Mouse (Mus musculus): ENCODE results near the gene Cpeb3. TPM values are rescaled to one million over a fixed set of nuclear protein-coding genes. Genes with fewer than 3 reads are reported as not detected.
"Not testable (repeated sequence)": the region's sequence is repeated elsewhere in the genome, so short reads cannot be mapped to it uniquely, and the experiment has no call there.

Cpeb3 gene
- polyA plus RNA-seq, 1 experiment from 2014 or later = 0.98 TPM

DNA sequence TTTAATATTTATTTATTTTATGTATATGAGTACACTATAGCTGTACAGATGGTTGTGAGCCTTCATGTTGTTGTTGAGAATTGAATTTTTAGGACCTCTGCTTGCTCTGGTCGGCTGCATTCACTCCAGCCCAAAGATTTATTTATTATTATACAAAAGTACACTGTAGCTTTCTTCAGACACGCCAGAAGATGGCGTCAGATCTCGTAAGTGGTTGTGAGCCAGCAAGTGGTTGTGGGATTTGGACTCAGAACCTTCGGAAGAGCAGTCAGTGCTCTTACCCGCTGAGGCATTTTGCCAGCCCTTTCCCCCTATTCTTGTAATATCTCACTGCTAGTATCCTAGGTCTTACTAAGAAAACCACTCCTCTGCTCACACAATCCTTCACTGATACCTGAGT is 126.9 kb downstream of the Cpeb3 start:
- 61% methylated on average over 6 of the region's 6 CpGs for WGBS
- H3K9me3 ChIP-seq (ENCODE audit: control insufficient read depth, low read length) = no peaks in the 10 kb centered on the region
- H3K9ac ChIP-seq (ENCODE audit: low read length) = no peak overlapping the region
- no peak overlapping the region for H3K27ac ChIP-seq (ENCODE audit: low read length)
- no peak overlapping the region for H3K4me3 ChIP-seq (ENCODE audit: low read length)
- H3K4me1 ChIP-seq (replicated peaks; ENCODE audit: control insufficient read depth, insufficient read depth, low read length) = no peaks in the 10 kb centered on the region
- ATAC-seq (ENCODE audit: low read depth) = no peak
- no peaks in the 10 kb centered on the region for H3K36me3 ChIP-seq (ENCODE audit: control insufficient read depth, insufficient read depth, low read length)
- no peak overlapping the region for H3K4me2 ChIP-seq (ENCODE audit: low read depth, low read length)
- H3K27me3 ChIP-seq (ENCODE audit: control insufficient read depth, insufficient read depth, low read depth, low read length) = no peaks in the 10 kb centered on the region

DNA sequence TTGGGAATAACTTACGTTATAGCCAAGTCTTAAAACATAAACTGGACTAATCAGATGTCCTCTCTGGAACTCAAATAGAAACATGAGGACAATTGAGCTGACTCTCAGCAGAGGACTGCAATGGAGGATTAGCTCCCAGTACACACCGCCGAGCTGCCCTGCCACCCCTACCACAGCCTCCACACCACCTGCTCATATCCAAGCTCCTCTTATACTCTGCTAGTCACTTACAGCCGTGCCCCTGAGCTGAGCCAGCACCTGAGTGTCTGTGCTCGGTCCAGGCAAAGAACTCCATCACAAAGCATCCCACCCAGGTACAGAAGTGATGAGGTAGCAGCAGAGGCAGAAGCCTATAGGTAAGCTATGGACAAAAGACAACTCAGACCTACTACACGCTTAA is 129.2 kb downstream of the Cpeb3 start:
- Histone ChIP-seq H3K4me1 (replicated peaks; ENCODE audit: control insufficient read depth, insufficient read depth, low read length) (no peaks in the 10 kb centered on the region; the same call in 1 of the 2 replicates), H3K4me2 (ENCODE audit: low read depth, low read length) (no peak overlapping the region), H3K27me3 (ENCODE audit: control insufficient read depth, insufficient read depth, low read depth, low read length) (no peaks in the 10 kb centered on the region), H3K27ac (ENCODE audit: low read length) (no peak overlapping the region), H3K36me3 (ENCODE audit: control insufficient read depth, insufficient read depth, low read length) (no peaks in the 10 kb centered on the region), H3K4me3 (ENCODE audit: low read length) (no peak overlapping the region), H3K9ac (ENCODE audit: low read length) (no peak overlapping the region), H3K9me3 (ENCODE audit: control insufficient read depth, low read length) (no peaks in the 10 kb centered on the region)
- 77% methylated on average over 6 of the region's 6 CpGs for WGBS
- ATAC-seq (ENCODE audit: low read depth) = no peak

DNA sequence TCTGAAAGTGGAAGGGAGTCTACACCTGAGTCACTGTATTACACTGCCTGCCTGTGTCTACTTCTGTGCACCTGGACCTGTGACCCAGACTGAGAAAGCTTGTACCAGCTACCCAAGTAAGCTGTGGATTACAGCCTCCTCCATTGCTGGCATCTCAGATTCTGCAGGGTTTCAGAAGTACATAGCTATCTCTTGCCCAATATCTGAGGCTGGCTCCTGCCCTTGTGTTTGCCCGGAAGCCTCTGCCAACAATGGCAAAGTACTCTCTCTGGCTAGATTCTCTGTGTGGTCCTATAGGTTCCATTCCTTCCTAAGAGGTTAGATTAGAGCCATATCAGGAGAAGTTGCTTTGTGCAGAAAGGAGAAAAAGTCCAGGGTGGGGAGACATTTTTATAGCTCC is 129.8 kb downstream of the Cpeb3 start:
- H3K4me3 ChIP-seq (ENCODE audit: low read length) = no peak overlapping the region
- ATAC-seq (ENCODE audit: low read depth) = no peak

GRCm38 (mm10) chr19:37078064-37078463 is 130.3 kb downstream of the Cpeb3 start:
- Histone ChIP-seq H3K4me3 (ENCODE audit: low read length) (no peak overlapping the region), H3K9me3 (ENCODE audit: control insufficient read depth, low read length) (no peaks in the 10 kb centered on the region), H3K27ac (ENCODE audit: low read length) (no peak overlapping the region), H3K9ac (ENCODE audit: low read length) (no peak overlapping the region), H3K27me3 (ENCODE audit: control insufficient read depth, insufficient read depth, low read depth, low read length) (no peaks in the 10 kb centered on the region), H3K4me2 (ENCODE audit: low read depth, low read length) (no peak overlapping the region), H3K36me3 (ENCODE audit: control insufficient read depth, insufficient read depth, low read length) (no peaks in the 10 kb centered on the region), H3K4me1 (replicated peaks; ENCODE audit: control insufficient read depth, insufficient read depth, low read length) (no peaks in the 10 kb centered on the region; the same call in 1 of the 2 replicates)
- no peak for ATAC-seq (ENCODE audit: low read depth)
- 33% methylated on average over 4 of the region's 4 CpGs for WGBS

More for the DNA sequence above, 129.8 kb downstream of the Cpeb3 start:
- H3K27me3 ChIP-seq (ENCODE audit: control insufficient read depth, insufficient read depth, low read depth, low read length) = no peaks in the 10 kb centered on the region
- H3K4me2 ChIP-seq (ENCODE audit: low read depth, low read length) = no peak overlapping the region
- no peaks in the 10 kb centered on the region; the same call in 1 of the 2 replicates for H3K4me1 ChIP-seq (replicated peaks; ENCODE audit: control insufficient read depth, insufficient read depth, low read length)
- H3K27ac ChIP-seq (ENCODE audit: low read length) = no peak overlapping the region
- WGBS = 83% methylated on average over 1 of the region's 1 CpGs
- no peak overlapping the region for H3K9ac ChIP-seq (ENCODE audit: low read length)
- H3K36me3 ChIP-seq (ENCODE audit: control insufficient read depth, insufficient read depth, low read length) = no peaks in the 10 kb centered on the region
- H3K9me3 ChIP-seq (ENCODE audit: control insufficient read depth, low read length) = no peaks in the 10 kb centered on the region

DNA sequence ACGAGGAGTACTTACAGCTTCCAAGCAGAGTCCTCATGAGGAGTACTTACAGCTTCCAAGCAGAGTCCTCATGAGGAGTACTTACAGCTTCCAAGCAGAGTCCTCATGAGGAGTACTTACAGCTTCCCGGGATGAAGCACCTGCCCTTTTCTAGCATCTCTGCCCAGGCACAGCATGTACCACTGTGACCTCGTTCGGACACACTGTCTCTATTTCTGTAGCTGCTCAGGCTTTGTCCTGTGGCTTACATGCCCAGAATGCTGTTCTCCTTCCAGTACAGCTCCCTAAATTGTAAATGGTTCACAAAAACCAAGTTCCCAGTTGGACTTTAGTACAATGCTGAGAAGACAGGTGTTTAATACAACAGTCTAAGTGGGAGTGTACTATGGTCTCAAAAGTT is 131.1 kb downstream of the Cpeb3 start:
- H3K27ac ChIP-seq (ENCODE audit: low read length); H3K9me3 ChIP-seq (ENCODE audit: control insufficient read depth, low read length); H3K36me3 ChIP-seq (ENCODE audit: control insufficient read depth, insufficient read depth, low read length); H3K9ac ChIP-seq (ENCODE audit: low read length); ATAC-seq (ENCODE audit: low read depth); H3K4me1 ChIP-seq (replicated peaks; ENCODE audit: control insufficient read depth, insufficient read depth, low read length); H3K27me3 ChIP-seq (ENCODE audit: control insufficient read depth, insufficient read depth, low read depth, low read length); H3K4me2 ChIP-seq (ENCODE audit: low read depth, low read length); H3K4me3 ChIP-seq (ENCODE audit: low read length): not testable (repeated sequence)
- WGBS = 59% methylated on average over 4 of the region's 4 CpGs

DNA sequence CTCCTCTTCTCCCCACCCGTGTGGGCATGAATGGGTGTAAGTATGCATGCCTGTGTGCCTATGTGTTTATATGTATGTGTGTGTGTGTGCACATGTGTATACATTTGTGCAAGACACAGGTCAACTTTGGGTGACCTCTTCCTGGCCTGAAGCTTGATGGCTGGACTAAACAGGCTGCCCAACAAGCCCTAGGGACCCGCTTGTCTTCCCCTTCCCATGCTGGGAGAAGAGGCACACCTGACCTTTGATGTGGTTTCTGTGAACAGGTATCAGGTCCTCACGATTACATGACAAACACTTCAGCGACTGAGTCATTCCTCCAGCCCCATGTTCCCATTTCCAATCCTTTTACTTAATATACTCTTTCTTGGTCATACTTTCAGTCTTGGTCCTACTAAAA is 131.8 kb downstream of the Cpeb3 start:
- 44% methylated on average over 4 of the region's 4 CpGs for WGBS
- Histone ChIP-seq H3K4me1 (replicated peaks; ENCODE audit: control insufficient read depth, insufficient read depth, low read length) (no peaks in the 10 kb centered on the region; the same call in 1 of the 2 replicates), H3K4me2 (ENCODE audit: low read depth, low read length) (no peak overlapping the region), H3K36me3 (ENCODE audit: control insufficient read depth, insufficient read depth, low read length) (no peaks in the 10 kb centered on the region), H3K27ac (ENCODE audit: low read length) (no peak overlapping the region), H3K27me3 (ENCODE audit: control insufficient read depth, insufficient read depth, low read depth, low read length) (no peaks in the 10 kb centered on the region), H3K4me3 (ENCODE audit: low read length) (no peak overlapping the region), H3K9ac (ENCODE audit: low read length) (no peak overlapping the region), H3K9me3 (ENCODE audit: control insufficient read depth, low read length) (no peaks in the 10 kb centered on the region)
- ATAC-seq (ENCODE audit: low read depth) = no peak

DNA sequence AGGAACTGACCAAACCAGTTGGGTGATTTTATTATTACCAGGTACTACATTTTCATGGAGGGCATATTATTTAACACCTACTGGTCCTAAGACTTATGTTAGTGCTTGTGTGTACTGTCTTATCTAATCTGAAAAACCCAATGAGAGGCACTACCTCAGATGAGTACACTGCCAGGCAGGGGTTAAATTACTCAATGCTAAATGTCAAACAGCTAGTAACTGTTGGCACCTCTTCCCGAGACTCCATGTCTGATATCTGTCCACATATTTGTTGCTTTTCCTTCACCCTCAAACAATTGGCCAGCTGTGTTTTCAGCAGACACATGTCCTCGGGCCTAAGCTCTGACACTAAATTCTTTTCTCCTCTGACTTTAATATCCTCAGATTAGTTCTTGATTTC is 132.3 kb downstream of the Cpeb3 start:
- no peaks in the 10 kb centered on the region; the same call in 1 of the 2 replicates for H3K4me1 ChIP-seq (replicated peaks; ENCODE audit: control insufficient read depth, insufficient read depth, low read length)
- 23% methylated on average over 2 of the region's 2 CpGs for WGBS
- H3K4me3 ChIP-seq (ENCODE audit: low read length) = no peak overlapping the region
- no peak overlapping the region for H3K27ac ChIP-seq (ENCODE audit: low read length)
- no peaks in the 10 kb centered on the region for H3K9me3 ChIP-seq (ENCODE audit: control insufficient read depth, low read length)
- H3K4me2 ChIP-seq (ENCODE audit: low read depth, low read length) = no peak overlapping the region
- ATAC-seq (ENCODE audit: low read depth) = no peak
- no peaks in the 10 kb centered on the region for H3K27me3 ChIP-seq (ENCODE audit: control insufficient read depth, insufficient read depth, low read depth, low read length)
- H3K36me3 ChIP-seq (ENCODE audit: control insufficient read depth, insufficient read depth, low read length) = no peaks in the 10 kb centered on the region
- no peak overlapping the region for H3K9ac ChIP-seq (ENCODE audit: low read length)

DNA sequence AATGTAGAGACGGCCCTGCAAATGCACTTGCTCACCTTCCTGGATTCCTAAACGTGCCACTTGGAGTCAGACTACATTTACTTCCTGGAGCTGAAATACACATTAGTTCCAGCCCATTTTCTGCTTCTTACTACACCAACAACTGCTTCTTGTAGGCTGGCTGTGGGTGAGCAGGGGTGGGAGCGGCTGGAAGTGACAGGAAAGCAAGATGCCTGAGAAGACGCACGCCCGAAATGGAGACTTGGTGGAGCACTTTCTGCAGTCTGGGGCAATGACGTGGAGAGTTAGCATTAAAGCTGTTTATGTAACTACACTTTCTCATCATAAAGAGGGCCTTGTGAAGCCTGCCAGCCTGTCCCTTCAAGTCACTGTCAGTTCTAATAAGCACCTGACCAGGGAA is 132.7 kb downstream of the Cpeb3 start:
- Histone ChIP-seq H3K4me1 (replicated peaks; ENCODE audit: control insufficient read depth, insufficient read depth, low read length) (no peaks in the 10 kb centered on the region; the same call in 1 of the 2 replicates), H3K9ac (ENCODE audit: low read length) (no peak overlapping the region), H3K27ac (ENCODE audit: low read length) (no peak overlapping the region), H3K36me3 (ENCODE audit: control insufficient read depth, insufficient read depth, low read length) (no peaks in the 10 kb centered on the region), H3K9me3 (ENCODE audit: control insufficient read depth, low read length) (no peaks in the 10 kb centered on the region), H3K4me3 (ENCODE audit: low read length) (no peak overlapping the region), H3K27me3 (ENCODE audit: control insufficient read depth, insufficient read depth, low read depth, low read length) (no peaks in the 10 kb centered on the region), H3K4me2 (ENCODE audit: low read depth, low read length) (no peak overlapping the region)
- WGBS = 49% methylated on average over 7 of the region's 7 CpGs
- no peak for ATAC-seq (ENCODE audit: low read depth)

GRCm38 (mm10) chr19:37074726-37075125 is 133.7 kb downstream of the Cpeb3 start:
- Histone ChIP-seq H3K9me3 (ENCODE audit: control insufficient read depth, low read length) (no peaks in the 10 kb centered on the region), H3K4me3 (ENCODE audit: low read length) (no peak overlapping the region), H3K9ac (ENCODE audit: low read length) (no peak overlapping the region), H3K36me3 (ENCODE audit: control insufficient read depth, insufficient read depth, low read length) (no peaks in the 10 kb centered on the region), H3K4me2 (ENCODE audit: low read depth, low read length) (no peak overlapping the region), H3K4me1 (replicated peaks; ENCODE audit: control insufficient read depth, insufficient read depth, low read length) (no peaks in the 10 kb centered on the region; the same call in 1 of the 2 replicates), H3K27me3 (ENCODE audit: control insufficient read depth, insufficient read depth, low read depth, low read length) (no peaks in the 10 kb centered on the region), H3K27ac (ENCODE audit: low read length) (no peak overlapping the region)
- ATAC-seq (ENCODE audit: low read depth) = no peak
- 51% methylated on average over 5 of the region's 5 CpGs for WGBS

DNA sequence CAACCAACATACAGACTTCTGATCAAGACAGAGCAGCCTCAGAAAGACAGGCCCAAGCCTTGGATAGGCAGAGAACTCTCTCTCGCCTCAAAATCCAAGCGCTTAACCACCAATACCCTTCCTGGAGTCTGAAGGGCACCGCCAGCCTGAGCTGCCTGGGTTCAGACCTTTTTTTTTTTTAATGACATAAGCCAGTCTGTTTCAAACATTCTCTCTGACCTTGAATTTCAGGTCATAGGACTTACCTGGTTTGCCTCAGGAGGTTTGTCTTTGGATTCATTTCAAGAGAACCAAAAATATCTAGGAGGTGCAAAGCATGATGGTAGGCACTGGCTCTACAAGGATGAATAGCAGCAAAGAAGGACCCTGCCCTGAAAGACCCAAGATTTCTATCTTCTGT is 134.1 kb downstream of the Cpeb3 start:
- Histone ChIP-seq H3K4me1 (replicated peaks; ENCODE audit: control insufficient read depth, insufficient read depth, low read length) (no peaks in the 10 kb centered on the region; the same call in 1 of the 2 replicates), H3K9ac (ENCODE audit: low read length) (no peak overlapping the region), H3K36me3 (ENCODE audit: control insufficient read depth, insufficient read depth, low read length) (no peaks in the 10 kb centered on the region), H3K27ac (ENCODE audit: low read length) (no peak overlapping the region), H3K4me2 (ENCODE audit: low read depth, low read length) (no peak overlapping the region), H3K4me3 (ENCODE audit: low read length) (no peak overlapping the region), H3K9me3 (ENCODE audit: control insufficient read depth, low read length) (no peaks in the 10 kb centered on the region), H3K27me3 (ENCODE audit: control insufficient read depth, insufficient read depth, low read depth, low read length) (no peaks in the 10 kb centered on the region)
- WGBS = 91% methylated on average over 3 of the region's 3 CpGs
- ATAC-seq (ENCODE audit: low read depth) = no peak
